Mouse (Mus musculus) heart, postnatal 36 days (tissue): Measurements from ENCODE around the gene Nudt19. TPM values are rescaled to one million over a fixed set of nuclear protein-coding genes. Genes with fewer than 3 reads are reported as not detected.

Source experiments
- DNase-seq, 2 experiments: peaks; one replicate each; pipeline ENCODE4 v3.0.0; 2021 to 2022
- intact Hi-C: fragments of 180-260 bp; cut with DNase I; formaldehyde crosslinking; loops from one replicate; pipeline ENCODE4 v1.15.1; 2025
- total RNA-seq, 2 experiments: library from RNA; stranded (reverse); gene quantifications; 2 replicates each; pipeline ENCODE4 v1.2.3; 2021

Gene Nudt19
- 10 to 100 TPM; 66.8 to 82.3 TPM for total RNA-seq

DNA sequence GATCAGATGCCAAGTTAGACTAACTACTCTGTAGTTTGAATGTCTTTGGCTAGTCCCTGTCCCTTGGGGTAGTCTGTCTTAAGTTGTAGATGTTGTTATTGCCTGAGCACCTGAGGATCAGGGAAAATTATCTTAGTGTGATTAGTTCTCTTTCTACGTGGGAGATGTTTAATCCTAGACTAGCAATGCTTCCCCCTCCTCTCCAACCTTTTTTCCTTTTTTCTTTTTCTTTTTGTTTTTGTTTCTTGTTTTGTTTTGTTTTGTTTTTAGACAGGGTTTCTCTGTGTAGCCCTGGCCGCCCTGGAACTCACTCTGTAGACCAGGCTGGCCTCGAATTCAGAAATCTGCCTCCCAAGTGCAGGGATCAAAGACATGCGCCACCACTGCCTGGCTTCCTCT is at the start of gene Nudt19:
Nudt19 (minus strand) TSS at position 100 of the 399 bp plus-strand sequence.
- intact Hi-C loops = loop anchor here (5.0 to 10.0 kb wide), 2 partner anchors 199 to 239 kb away; partner anchors contain the start of genes Dpy19l3 and Gpatch1
- no peak for DNase-seq

DNA sequence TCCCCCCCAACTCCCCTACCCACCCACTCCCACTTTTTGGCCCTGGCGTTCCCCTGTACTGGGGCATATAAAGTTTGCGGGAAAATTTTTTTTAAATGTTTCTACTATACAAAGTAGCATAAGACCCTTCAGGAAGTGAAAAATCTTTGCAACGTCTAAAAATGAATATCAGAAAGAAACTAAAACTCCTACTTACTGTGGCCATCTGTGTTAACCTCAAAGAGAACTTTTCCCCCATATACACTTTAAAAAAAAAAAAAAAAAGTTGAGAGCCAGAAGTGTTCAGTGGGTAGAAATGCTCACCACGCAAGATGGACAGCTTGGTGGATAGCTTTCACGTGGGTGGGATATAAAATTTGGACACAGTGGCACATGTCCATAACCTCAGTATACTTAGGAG is 46.7 kb upstream of the Nudt19 start:
- no peak for DNase-seq
- intact Hi-C loops = no loop called here

DNA sequence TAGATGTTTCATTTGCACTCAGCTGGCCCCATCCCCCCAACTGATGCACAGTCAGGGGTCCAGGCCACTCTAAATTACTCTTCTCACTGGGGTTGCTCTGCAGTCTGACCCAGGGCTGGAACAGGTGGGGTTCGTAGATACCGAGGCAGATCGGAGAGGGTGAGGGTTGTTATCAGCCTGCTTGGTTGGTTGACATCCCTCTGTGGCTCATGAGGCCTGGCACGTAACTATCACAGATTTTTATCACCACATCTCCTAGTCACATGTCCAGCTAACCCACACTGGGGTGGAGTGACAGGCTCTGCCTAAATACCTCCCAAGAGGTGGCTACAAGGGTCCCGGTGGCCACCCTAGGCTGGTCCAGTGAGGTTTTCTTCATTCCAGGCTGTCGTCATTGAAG is 45.0 kb upstream of the Nudt19 start:
- no peak for DNase-seq
- intact Hi-C loops = no loop called here

DNA sequence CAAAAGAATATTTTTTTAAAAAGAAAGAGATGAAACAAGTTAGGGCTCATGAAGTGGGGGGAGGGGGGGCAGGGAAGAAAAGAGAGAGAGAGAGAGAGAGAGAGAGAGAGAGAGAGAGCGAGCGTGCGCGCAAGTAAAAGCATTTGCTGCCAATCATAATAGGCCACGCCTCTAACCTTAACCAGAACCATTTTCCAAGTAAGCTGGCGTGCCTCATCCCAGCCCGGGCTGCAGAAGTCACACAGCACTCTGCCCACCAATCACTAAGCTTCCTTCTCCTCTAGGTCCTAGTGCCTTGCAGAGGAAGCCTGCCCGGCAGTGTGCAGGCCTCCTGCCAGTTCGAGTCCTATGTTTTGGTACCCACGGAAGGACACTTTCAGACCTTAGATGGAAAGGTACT is 43.9 kb upstream of the Nudt19 start:
- intact Hi-C loops = no loop called here
- no peak for DNase-seq

DNA sequence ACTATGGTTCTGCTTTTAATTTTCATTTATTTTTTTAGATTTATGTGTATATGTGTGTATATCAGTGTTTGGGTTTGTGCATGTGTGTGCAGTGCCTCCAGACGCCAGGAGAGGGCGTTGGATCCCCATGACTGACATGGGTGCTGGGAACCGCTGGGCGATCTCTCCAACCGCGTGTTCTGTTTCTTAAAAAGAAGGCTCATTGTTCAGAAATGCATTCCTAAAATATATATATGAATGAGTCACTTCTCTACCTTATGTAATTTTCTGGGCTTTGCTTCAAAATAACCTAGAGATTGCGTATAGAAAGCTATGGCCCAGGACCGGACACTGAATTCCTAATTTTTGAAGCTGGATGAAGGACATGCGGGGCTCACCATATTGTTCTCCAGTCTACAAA is 43.4 kb upstream of the Nudt19 start:
- no peak for DNase-seq
- intact Hi-C loops = no loop called here

DNA sequence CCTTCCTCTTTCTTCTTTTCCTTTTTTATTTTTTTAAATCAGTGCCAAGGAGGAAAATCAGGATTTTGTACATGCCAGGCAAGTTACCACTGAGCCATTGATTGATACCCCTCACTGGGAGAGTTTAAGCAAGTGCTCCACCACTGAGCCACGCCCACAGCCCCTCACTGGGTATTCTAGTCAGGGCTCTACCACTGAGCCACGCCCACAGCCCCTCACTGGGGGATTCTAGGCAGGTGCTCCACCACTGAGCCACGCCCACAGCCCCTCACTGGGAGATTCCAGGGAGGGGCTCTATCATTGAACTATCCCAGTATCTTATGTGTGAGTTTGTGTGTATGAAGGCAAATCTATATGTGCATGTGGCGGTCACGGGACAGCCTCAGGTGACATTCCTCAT is 38.2 kb upstream of the Nudt19 start:
- no peak for DNase-seq
- intact Hi-C loops = no loop called here

DNA sequence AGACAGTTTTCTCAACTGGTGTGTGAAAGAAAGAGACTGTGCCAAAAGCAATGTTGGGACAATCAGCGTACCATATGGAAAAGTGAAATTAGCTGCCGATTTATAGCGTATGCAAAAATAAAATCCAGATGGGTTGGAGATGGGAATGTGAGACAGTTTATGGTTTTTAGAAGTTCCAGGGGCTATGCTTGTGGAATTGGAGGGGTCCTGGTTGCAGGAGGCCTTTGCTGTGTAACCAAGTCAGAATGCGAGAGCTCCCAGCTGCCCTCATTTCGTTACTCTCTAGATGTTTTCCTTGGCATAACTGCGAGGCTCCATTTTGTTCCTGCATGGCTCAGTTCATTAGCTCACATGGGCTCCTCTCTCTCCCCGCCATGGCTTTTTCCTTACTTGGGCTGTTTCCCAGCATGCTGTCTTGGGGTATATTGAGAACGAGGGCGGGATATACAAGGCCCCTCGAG is 34.7 kb upstream of the Nudt19 start:
- peak; percentile 6 to 7 for DNase-seq
- intact Hi-C loops = no loop called here

DNA sequence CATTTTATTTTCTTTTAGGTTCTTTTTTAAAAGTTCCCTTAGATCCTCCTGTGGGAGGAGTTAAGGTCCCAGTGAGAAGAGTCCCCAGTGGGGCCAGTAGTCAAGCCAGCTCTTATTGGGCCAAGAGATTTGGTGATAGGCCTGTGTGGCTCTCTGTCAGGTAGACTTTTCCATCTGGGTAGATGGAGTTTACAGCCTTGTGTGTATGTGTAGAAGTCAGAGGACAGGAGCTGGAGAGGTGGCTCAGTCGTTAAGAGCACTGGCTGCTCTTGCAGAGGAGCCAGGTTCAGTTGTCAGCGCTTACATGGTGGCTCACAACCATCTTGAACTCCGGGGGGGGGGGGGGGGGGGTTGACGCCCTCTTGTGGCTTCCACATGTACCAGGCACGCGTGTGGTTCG is 33.4 kb upstream of the Nudt19 start:
- DNase-seq = no peak
- intact Hi-C loops = loop anchor here (5.0 to 10.0 kb wide), 2 partner anchors 58 to 195 kb away; partner anchors contain the start of genes Cep89, Faap24 and Pdcd5

DNA sequence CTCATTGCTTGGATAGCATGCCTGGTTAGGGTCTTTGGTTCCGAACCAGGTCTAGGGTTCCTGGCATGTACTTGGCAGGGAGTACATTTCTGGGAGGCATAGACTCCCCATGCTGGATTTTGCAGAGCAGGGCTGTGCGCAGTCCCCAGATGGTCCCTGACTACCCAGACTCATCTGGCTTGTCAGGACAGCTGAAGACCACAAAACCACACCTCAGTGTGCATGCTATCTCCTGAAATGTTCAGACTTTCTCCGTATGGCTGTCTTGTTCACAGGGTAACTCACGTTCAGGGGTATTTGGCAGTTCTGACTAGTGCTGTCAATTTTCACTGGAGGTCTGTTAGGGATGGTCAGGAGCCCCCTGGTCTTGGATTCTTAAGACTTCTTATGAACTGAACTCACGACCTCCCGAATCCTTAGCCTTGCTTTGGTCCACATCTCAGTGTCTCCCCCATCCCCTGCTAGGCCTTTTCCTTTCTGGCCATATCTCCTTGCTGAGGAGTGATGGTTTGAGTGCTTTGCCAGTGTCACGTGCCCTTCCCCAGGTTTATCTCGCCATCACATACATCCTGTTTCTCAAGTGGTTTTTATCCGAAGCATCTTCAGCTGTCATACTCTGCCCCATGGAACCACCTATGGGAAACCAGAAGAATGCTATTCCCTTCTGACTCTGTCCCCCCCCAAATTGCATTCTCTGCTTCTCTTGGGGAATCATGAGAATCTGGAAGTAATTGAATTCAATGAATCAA is 32.8 kb upstream of the Nudt19 start:
- intact Hi-C loops = loop anchor here (5.0 to 10.0 kb wide), 2 partner anchors 58 to 194 kb away; partner anchors contain the start of genes Cep89, Faap24 and Pdcd5

DNA sequence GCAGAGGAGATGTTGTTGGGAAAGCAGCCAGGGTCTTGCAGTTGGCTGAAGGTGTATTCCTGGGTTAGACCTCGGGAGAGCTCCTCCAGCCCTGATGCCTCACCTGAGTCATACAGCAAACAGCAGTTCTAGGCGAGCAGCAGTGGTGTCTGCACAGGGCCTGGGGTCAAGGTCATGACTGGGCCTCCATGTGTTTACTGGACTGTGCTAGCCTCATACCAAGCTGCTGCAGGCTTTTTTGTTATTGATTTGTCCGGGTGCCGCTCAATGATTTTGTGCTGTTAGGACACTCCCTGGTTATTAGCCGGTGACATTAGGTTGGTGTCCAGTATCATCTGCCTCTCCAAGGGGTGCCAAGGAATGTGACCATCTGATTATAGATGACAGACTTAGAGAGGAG is 31.6 kb upstream of the Nudt19 start:
- no peak for DNase-seq
- intact Hi-C loops = loop anchor here (2.0 to 10.0 kb wide), 3 partner anchors 33 to 193 kb away; partner anchors contain the start of genes Cep89, Faap24 and Pdcd5

More for the DNA sequence above, 32.8 kb upstream of the Nudt19 start:
- DNase-seq = no peak

DNA sequence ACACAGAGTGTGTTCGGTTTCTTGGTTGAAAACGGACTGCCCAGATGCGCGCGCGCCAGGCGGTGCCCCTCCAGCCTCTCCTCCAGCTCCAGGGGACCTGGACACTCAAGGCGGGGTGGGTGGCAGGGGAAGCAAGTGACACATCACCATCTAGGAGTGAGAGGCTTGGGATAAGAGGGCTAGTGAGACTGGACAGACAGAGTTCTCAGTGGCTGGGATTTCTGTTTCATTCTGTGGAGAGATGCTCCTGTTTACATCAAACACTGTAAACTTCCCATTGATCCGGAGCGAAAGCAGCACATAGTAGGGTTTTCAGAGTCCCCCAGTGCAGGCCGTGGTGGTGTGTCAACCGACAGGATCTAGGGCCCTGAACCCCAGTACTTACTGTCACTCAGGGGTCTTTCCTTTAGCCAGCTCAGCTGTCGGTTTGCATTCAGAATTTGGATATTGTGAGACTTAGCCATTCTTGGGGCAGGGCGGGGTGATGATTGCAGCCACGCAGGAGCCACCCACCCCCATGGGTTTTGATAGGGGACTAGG is 30.9 kb upstream of the Nudt19 start:
- no peak for DNase-seq
- intact Hi-C loops = loop anchor here (2.0 to 10.0 kb wide), 3 partner anchors 32 to 192 kb away; partner anchors contain the start of genes Cep89, Faap24 and Pdcd5

DNA sequence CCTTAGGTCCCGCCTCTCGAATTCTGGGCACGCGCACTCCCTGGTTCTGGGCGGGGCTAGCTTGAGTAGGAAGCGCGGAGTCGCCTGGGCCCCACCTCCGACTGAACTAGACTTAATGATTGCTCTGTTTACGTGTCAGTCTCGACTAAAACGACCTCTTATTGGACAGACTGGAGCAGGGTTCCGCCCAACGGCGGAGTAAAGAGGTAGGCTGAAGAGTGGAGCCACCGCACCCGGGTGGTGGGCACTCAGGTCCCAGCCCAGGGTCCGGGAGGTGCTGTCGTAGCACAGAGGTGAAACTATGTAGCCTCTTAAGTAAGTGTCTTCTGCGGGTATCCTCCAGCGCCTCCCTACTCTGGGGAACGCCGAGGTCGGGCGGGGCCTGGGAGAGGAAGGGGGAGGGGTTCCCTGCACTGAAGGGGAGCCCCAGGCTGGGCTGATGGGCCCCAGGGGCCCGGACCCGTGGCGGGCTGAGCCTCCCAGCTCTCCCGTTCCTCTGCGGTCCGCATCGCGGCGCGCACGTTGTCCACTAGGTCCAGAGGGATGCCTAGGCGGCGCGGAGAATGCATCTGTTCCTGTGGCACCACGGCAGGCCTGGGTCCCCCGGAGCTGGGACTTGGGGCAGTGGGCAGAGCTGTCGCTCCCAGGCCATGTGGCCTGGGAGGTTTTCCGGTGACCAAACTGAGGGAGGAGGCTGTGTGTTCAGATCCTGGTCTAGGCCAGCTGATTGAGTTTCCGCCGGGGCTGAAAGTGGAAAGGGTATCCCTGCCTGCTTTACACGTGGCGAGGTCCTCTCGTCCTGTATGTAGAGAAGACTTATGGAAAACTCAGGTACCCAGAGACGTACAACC is 30.2 kb upstream of the Nudt19 start, which contains the start of gene Ankrd27:
Ankrd27 (plus strand) TSS at position 190 of the 851 bp plus-strand sequence.
- peak; percentile 94 to 96 for DNase-seq
- intact Hi-C loops = loop anchor here (2.0 to 10.0 kb wide), 3 partner anchors 31 to 191 kb away; partner anchors contain the start of genes Cep89, Faap24 and Pdcd5

DNA sequence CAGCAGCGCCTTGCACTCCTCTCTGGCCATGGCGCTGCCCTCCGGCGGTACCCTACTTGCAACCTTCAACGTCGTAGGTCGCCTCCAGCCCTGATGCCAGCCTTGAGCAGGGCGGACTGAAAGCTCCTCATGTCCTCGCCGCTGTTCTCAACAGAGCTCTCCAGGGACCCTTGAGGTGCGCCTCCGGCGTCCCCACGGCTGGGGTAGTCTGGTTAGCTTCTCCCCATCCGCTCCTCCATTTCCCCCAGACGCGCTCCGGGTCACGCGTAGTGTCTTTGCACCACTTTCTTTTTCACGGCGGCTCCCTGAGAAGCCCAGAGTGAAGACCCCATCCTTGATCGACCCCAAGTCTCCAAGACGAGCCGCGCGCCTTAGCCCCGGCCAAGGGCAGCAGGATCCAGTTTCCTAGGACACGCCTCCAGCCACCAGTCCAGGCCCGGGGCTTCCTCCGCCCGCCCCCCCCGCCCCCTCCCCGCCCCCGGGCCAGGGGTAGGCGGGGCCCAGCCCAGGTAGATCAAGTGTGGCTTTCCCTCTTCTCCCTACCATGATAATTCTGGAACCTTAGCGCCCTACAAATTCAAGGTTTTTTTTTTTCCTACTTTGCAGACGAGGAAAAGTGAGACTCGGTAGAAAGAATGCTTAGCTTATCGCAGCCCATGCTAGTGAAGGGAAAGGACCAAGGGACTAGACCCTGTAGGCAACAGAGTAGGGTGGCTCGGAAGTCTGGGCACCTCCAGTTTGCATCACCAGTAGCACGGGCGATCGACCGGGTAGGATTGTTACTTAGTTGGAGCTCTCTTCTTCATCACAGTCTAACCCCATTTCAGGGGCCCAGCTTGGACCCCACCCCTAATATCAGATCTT is 29.3 kb upstream of the Nudt19 start, which contains the start of gene Rgs9bp:
Rgs9bp (minus strand) TSS at position 392 of the 864 bp plus-strand sequence.
- intact Hi-C loops = loop anchor here (2.0 to 10.0 kb wide), 3 partner anchors 31 to 191 kb away; partner anchors contain the start of genes Cep89, Faap24 and Pdcd5
- peak; percentile 31 to 39 for DNase-seq

DNA sequence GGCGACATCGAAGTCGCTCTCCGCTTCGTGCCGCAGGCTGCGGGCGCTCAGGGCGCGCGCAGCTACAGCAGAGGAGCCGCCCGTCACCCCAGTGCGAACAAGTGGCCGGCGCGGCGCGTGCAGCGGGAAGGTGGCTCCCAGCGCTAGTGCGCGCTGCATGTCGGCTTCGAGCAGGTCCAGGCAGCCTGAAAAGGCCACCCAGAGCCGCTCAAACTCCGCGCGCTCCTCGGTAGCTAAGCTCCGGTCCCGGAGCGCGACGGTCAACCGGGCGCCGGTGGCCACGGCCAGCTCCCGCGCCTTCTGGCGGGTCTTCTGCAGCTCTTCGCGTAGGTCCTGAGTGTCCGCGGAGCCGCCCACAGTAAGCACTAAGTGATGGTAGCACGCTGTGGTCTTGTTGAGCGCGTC is 28.7 kb upstream of the Nudt19 start:
- intact Hi-C loops = loop anchor here (5.0 to 10.0 kb wide), 2 partner anchors 63 to 190 kb away; partner anchors contain the start of genes Cep89, Faap24 and Pdcd5
- peak; percentile 23 to 40 for DNase-seq

DNA sequence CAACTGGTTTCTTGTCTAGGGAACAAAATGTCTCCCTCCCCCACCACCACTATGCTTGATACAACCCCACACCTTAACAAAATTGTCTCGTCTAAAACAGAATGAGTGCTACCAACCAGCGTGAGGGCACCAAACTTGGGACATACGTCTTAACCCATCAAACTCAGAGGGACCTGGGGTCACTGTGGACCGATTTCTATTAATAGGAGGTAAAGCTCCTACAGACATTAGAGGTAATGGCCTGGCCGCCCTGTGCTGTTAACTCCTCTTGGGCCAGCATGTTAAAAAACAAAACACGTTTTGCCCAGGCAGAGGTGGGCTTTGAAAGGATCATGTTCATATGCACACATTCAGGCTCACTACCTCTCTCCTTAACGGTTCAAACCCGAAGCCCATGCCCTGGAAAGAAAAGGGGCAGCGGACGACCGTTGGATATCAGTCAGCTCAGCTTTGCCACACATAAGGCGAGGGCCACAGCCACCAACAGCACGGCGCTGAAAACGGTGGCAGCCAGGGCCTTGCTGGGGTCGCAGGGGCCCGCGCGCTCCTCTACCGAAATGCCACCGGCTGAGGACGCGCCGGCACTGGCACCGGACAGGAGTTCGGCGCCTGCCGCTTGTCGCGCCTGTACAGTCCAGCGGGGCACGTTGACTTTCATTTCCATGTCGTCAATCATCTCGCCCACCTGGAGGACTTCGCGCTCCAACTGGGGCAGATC is 28.1 kb upstream of the Nudt19 start:
- peak in 1 of 2 experiments; percentile 5 for DNase-seq
- intact Hi-C loops = loop anchor here (10.0 kb wide), 1 partner anchor 189 kb away; the partner anchor contains the start of genes Cep89 and Faap24

DNA sequence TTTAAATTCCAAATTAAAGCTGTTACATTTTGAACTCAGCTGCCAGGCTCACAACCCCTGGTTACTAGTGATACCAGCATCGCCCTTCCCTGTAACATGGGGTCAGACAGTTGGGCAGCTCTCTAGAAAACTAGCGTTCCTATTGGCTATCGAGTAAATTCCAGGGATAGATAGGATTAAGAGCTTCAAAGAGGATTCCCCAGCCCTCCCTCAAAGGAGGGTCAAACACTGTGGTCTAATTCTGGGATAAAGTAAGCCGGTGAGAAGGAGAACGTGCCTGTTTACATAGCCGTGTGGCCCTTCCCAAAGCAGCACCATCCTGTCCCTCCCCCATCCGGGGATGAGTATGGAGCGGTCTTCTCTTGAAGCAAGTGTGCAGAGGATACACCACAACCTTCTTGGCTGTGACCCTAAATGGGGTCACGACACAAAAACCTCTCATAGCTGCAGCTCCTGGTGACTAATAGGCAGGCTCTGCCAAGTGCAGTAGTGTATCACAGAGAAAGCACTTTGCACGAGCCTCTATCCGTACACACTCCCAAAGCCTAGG is 27.4 kb upstream of the Nudt19 start:
- no peak for DNase-seq
- intact Hi-C loops = loop anchor here (10.0 kb wide), 1 partner anchor 189 kb away; the partner anchor contains the start of genes Cep89 and Faap24

DNA sequence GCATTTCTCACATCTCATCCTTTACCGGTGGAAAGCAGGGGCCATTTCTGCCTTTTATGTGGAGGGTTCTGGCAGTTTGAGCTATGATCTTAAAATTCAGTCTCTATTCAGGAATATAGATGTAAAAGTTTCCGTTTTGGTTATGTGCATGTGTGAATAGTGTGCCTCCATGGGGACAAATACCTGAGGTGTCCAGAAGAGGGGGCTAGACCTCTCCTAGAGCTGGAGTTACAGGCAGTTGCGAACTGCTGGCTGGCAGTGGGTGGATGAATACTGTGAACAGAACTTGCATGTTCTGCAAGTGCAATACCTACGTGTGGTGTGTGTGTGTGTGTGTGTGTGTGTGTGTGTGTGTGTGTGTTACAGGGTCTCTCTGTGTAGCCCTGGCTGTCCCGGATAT is 26.6 kb upstream of the Nudt19 start:
- DNase-seq = no peak
- intact Hi-C loops = loop anchor here (10.0 kb wide), 1 partner anchor 188 kb away; the partner anchor contains the start of genes Cep89 and Faap24

DNA sequence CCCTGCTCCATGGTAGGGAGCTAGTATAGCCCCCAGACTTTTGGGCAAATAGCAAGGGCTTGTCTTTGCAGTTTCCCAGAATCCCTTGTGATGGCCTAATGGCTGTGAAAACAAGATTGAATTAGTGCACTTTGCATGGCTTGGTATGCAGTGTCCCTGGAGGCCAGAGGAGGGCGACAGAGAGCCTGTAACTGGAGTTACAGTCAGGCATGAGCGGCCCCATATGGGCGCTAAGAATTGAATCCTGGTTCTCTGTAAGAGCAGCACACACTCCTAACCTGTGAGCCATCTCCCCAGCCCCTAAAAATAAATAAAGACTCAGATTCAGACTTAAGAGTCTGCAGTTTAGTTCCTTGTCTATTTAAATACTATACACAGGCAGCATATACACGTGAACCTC is 23.7 kb upstream of the Nudt19 start:
- intact Hi-C loops = loop anchor here (10.0 kb wide), 1 partner anchor 185 kb away; the partner anchor contains the start of genes Cep89 and Faap24
- peak; percentile 13 to 55 for DNase-seq
